Mouse (Mus musculus) monocyte, adult 59 days (primary cell): ENCODE data around the gene Calm4. TPM values are rescaled to one million over a fixed set of nuclear protein-coding genes. Genes with fewer than 3 reads are reported as not detected.

Experiments
- total RNA-seq, 2 experiments: library from RNA; stranded (reverse); gene quantifications; one replicate each; pipeline ENCODE4 v1.2.4; 2023

The Calm4 gene
- total RNA-seq, result not detected

DNA sequence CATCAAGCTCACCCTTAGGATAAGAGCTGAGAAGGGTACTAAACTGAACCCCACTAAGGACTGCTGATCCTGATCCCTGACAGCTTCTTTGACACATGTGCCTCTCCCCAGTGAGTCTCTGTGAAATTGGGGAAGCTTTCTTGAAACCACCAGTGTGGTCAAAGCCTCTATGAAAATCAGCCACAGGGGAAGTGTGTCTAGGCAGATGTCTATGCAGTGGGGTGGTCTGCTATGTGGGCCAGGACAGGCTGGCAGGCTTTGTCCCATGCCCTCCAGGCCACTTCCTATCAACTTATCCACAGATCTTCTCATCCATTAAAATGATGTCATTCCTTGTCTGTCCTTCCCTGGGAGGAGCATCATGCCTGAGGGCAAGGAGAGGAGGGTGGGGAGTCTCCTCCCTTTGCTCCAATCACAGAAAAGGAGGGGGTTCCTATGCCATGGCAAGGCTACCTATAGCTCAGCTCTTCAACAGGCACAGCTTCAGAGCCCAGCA lies at the start of gene Calm4:
Gene Calm4, plus strand, starts transcription at position 446 of the 496 bp plus-strand sequence.

DNA sequence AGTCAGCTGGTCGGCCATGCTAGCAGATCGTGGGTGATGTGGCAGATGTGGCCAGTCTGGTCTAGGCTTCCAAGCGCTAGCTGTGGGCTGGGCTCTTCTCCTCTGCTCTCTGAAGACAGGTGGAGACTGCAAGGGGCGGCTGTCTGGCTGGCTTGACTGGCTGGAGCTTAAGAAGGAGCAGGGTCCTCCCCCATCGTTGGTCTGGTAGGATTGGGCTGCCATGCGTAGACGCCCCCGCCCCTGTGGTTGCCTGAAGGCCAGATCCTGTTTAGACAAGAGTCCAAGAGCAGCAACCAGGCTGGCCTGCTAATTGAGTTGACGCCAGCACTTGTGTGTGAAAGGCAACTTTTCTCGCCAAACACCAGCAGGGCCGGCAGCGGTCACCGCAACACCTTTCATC lies 33.4 kb upstream of the Calm4 start, which contains the start of gene Calml3:
Gene Calml3, minus strand, starts transcription at position 131 of the 400 bp plus-strand sequence.

DNA sequence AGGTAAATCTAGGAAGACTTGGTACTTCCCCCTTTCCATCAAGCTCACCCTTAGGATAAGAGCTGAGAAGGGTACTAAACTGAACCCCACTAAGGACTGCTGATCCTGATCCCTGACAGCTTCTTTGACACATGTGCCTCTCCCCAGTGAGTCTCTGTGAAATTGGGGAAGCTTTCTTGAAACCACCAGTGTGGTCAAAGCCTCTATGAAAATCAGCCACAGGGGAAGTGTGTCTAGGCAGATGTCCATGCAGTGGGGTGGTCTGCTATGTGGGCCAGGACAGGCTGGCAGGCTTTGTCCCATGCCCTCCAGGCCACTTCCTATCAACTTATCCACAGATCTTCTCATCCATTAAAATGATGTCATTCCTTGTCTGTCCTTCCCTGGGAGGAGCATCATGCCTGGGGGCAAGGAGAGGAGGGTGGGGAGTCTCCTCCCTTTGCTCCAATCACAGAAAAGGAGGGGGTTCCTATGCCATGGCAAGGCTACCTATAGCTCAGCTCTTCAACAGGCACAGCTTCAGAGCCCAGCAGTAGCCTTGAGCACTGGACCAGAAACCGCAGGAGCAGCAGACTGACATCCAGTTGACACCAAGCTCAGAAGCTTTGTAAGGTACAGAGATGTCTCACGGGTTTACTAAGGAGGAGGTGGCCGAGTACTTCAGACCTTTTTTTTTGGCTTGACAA lies 16.2 kb downstream of the Calm4 start, which contains the start of gene Calm5:
Gene Calm5, plus strand, starts transcription at position 526 of the 686 bp plus-strand sequence.

Other genes with a start within 250 kb of the Calm4 start
- gene Fam208b, start 226.6 kb upstream of the Calm4 start, total RNA-seq, result 10 to 100 TPM; 28.3 to 32.5 TPM
- 10 to 100 TPM; 11.6 to 12.4 TPM for gene Asb13, start 203.7 kb upstream of the Calm4 start, total RNA-seq
- gene Calml3, start 33.4 kb upstream of the Calm4 start, total RNA-seq, result not detected
- gene Calm5, start 16.4 kb downstream of the Calm4 start, total RNA-seq, result not detected
- 10 to 100 TPM; 17.6 to 19.3 TPM for gene Net1, start 80.5 kb downstream of the Calm4 start, total RNA-seq
- gene Tubal3, start 80.5 kb downstream of the Calm4 start, total RNA-seq, result not detected
- not detected for gene Ucn3, start 107.6 kb downstream of the Calm4 start, total RNA-seq
- gene Akr1c14, start 211.3 kb downstream of the Calm4 start, total RNA-seq, result not detected